Mouse (Mus musculus): Measurements from ENCODE around the gene Shisa4.
"Not testable (repeated sequence)": the region's sequence is repeated elsewhere in the genome, so short reads cannot be mapped to it uniquely, and the experiment has no call there.

Gene Shisa4

GRCm38 (mm10) chr1:135374868-135375581 is at the start of gene Shisa4:
Gene Shisa4 (minus strand): TSS chr1:135375237.
- DNase-seq (ENCODE audit: low spot score): peak; percentile 83

GRCm38 (mm10) chr1:135422772-135423171 is 47.7 kb upstream of the Shisa4 start:
- no peak for DNase-seq (ENCODE audit: low spot score)

DNA sequence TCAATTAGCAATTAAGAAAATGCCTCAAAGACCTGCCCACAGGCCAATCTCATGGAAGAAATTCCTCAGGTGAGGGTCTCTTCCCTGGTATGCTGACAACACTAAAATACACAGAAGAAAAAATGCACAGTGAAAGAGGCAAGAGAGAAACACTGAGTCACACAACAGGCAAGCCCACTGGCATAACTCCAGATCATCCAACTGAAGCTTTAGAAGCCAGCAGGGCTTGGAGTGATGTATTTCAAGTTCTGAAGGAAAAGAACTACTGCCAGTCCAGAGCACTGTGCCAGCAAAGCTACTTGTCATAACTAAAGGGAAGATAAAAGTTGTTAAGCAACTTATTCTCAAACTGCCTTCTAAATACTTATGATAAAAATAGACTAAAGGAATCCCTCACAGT is 39.0 kb upstream of the Shisa4 start:
- no peak for DNase-seq (ENCODE audit: low spot score)

DNA sequence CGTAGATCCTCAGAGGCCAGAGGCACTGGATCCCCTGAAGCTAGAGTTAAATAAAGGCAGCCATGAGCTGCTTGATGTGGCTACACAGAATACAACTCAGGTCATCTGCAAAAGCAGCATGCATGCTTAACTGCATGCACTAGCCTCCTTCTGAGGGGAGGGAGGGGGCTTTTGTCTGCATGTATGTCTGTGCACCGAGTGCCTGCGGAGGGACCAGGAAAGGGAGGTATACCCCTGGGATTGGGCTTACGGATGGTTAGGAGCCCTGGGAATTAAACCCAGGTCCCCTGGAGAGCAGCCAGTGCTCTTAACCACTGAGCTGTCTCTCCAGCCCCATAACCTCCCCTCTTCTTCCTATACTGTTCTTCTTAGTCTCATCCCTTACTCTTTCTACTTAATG is 37.1 kb upstream of the Shisa4 start:
- no peak for DNase-seq (ENCODE audit: low spot score)

GRCm38 (mm10) chr1:135410967-135411366 is 35.9 kb upstream of the Shisa4 start:
- DNase-seq (ENCODE audit: low spot score): peak; percentile 9

DNA sequence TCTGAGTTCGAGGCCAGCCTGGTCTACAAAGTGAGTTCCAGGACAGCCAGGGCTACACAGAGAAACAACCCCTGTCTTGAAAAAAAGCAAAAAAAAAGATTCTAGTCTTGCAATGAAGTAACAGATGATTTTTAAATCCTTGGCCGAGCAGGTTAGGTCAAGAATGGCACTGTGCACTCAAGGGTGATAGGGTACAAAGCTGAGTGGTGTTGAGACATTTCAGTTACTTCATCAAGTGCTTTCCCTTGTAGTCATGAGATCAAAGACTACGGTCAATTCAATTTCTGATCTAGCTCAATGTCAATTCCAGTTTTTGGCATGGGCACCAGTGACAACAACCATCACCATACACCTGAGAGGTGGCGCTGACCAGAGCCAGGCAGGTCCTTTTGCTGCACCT is 33.9 kb upstream of the Shisa4 start:
- no peak for DNase-seq (ENCODE audit: low spot score)

GRCm38 (mm10) chr1:135405356-135405755 is 30.3 kb upstream of the Shisa4 start:
- no peak for DNase-seq (ENCODE audit: low spot score)

DNA sequence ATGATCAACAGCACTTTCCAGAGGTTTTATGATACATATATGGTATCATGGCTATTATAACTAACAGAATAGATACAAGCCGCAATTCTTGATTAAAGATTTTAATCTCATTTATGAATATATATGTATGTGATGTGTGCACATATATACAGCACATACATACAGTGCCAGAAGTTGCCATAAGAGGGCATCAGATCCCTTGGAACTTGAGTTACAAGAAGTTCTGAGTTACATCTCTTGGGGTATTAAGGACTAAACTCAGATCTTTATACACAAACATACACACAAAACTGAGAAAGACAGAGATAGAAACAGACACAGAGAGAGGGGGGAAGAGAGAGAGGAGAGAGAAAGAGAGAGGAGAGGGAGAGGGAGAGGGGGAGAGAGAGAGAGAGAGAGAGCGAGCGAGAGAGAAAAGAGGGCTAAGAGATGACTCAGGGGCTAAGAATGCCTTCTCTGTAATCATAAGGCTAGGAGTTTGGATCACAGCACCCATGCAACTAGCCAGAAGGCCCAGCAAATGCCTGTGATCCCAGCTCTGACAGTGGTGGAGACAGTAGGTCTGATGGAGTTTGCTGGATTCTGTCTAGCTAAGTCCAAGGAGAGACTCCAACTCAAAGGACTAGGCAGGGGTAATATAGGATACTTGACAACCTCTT is 26.5 kb upstream of the Shisa4 start:
- no peak for DNase-seq (ENCODE audit: low spot score)

- no peak for DNase-seq (ENCODE audit: low spot score)
Observed at GRCm38 (mm10) chr1:135399466-135399865, 24.4 kb upstream of the Shisa4 start.

DNA sequence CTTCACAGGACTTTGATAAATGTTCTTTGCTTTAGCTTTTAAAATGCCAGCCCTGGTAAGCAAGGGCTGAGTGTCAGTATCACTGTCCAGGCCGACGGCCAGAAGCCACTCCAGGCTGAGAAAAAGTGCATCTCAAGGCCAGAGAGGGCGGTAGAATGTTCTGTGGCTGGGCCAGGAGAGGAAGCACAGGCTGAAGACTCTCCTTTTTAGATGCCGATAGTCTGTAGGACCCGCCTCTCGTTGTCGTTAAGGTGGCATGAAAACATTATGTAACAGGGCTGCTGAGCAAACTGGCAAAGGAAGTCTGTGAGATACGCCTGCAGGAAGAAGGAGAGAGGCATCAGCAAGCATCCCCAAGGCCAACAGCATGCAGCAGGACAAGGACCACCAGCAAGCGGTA is 10.1 kb upstream of the Shisa4 start:
- no peak for DNase-seq (ENCODE audit: low spot score)

DNA sequence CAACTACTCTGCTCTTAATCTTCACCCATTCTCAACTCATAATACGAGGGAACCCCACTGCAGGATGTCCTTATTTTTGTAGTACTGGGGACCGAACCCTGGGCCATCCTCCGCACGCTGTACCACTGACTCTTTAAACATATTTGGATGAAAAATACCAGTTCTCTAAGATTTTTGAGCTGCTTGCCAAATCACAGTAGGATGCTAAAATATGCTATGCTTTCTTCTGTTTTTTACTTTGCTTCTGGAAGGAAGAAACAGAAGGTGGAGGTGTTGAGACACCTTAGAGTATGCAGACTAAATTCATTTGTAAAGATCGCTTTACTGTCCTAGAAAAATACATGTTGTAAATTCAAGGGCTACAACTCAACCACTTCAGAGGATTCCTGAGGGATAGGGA is 9.1 kb upstream of the Shisa4 start:
- no peak for DNase-seq (ENCODE audit: low spot score)

- not testable (repeated sequence) for DNase-seq (ENCODE audit: low spot score)
Observed at GRCm38 (mm10) chr1:135381560-135381959, 6.5 kb upstream of the Shisa4 start.

GRCm38 (mm10) chr1:135380071-135380991 is 5.3 kb upstream of the Shisa4 start:
- DNase-seq (ENCODE audit: low spot score): no peak

DNA sequence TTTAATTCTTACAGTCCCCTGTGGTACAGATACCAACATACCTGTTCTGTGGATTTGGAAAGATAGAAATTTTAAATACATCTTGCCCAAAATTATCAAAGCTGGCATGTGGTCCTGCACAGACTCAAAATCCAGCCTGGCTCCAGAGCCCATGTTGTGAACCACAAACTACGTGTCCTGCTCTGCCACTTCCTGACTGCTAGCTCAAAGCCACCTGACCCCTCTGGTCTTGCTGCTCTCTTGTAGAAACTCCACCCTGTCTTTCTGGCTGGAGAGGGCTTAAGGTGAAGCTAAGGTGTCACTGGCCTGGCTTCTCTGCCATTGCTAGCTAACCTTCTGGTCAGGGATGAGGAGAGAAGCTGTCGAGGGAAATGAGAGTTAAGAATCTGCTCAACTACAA is 4.0 kb upstream of the Shisa4 start:
- DNase-seq (ENCODE audit: low spot score): no peak

DNA sequence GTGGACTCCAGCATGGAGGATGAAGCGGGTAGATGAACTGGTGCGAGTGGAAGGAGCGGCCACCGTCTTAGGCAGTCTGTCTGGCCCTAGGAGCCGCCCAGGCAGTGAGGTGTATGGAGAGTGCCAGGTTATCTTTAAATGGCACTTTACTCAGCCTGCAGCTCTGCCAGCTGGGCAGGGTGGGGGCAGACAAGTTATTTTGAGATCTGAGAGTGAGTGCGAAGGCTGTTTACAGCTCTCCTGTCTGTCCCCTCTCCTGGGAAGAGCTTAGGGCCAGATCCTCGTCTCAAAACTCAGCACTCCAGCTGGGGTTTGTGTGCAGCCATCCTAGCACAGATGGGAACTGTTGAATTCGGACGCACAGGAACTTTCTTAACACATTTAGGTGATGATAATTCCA is 3.5 kb upstream of the Shisa4 start:
- no peak for DNase-seq (ENCODE audit: low spot score)

DNA sequence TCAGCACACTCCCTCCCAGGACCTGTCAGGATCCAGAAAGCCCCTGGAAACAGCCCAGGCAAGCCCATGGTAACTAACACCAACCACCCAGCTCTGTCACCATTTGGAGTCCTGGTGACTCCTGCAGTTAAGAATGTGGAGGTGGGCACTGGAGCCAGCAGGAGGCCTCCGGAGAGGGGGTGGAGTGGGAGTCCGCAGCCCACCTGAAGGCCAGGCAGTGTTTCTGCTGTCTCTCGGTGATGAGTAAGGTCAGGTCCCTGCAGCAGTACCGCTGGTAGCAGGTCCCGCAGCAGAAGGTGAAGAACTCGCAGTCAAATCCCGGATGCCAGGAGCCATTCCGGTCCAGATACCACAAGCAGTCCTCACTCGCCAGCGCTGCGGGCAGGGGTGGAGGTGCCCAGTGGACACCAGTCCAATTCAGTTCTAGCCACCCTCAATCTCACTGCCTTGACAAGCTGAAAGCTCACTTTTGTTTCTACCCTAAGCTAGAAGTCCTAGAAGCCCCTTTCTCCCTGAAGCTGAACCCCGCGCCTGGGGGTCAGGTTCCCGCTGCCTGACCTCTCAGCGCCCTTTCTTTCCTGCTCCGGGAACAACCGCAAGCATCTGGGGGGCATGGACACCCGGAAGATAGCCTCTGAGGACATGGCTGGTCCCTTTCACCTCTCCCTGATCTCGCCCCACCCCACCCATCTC is 716 bp downstream of the Shisa4 start:
- peak; percentile 59 for DNase-seq (ENCODE audit: low spot score)

DNA sequence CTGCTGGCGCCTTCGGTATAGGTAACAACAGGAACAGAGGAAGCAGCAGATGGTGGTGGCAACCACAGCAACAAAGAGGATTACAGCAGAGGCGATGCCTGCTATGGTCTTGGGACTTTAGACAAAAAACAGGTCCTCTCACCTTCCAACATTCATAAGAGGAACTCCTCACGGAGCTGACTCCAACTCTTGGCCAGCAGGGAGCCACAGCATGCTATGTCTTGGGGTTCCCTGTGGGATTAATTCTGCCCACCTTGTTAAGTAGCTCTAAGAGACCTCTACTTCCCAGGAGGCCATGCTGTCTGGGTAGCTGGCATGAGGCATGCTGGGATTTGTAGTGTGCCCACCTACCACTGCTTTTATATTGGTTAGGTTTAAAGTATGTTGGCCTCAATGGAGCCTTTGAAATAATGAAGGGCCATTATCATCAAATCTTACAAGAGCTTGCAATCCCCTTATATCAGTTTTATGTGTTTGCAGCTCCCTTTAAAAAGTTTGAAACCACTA is 1.8 kb downstream of the Shisa4 start:
- DNase-seq (ENCODE audit: low spot score): no peak

DNA sequence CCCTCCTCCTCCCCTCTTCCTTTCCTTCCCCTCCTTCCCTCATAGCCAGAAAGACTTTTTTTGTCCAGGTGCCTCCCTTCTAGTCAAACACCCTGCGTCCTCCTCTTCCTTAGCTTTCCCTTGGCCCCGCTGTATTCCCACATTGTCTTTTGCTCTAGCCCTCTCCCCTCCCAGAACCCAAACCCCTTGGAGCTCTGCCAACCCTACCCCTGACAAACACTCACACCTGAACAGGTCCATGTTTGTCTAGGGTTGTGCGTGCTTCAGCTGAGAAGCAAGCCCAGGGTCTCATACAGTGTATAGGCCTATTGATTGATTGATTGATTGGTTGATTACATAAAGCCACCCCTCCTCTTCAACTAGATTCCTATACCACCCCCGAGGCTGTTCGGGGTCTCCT is 5.6 kb downstream of the Shisa4 start:
- DNase-seq (ENCODE audit: low spot score): no peak

GRCm38 (mm10) chr1:135368982-135369381 is 6.1 kb downstream of the Shisa4 start:
- peak; percentile 67 for DNase-seq (ENCODE audit: low spot score)

GRCm38 (mm10) chr1:135368245-135368644 is 6.8 kb downstream of the Shisa4 start:
- peak; percentile 95 for DNase-seq (ENCODE audit: low spot score)

DNA sequence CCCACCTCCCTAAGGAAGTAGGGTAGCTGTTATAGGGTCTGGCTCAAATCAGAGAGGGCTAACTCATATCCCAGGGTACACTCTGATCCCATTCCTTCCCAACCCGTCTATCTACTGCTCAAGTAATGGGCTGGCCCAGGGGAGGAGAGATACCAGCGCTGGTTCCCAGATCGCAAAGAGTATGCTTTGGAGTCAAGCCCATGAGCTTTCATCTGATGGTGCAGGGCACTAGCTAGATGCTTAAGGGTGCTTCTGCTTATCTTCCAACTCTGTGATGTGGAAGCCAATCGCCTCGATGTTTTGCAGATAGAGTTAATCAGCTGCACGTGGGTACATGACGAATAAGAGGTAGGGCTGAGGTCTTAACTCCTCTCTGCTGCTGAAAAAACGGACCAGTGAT is 7.4 kb downstream of the Shisa4 start:
- no peak for DNase-seq (ENCODE audit: low spot score)

DNA sequence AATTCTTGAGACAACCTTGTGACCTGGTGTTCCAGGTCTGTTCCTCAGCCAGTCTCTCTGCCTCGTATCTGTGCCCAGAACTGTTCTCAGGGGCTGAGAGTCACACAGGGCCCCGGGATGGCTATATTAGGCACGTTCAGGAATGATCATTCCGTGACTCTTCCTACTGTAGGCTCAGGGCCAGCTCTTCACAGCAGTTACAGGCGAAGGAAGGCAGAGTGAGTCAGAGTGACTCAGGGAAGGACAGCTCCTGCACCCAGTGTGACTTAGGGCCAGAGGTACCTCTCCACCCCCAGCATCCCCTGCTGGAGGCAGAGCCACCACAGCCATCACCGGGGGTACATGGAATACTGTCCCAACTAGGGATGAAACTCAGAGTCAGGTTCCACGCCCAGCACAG is 8.0 kb downstream of the Shisa4 start:
- DNase-seq (ENCODE audit: low spot score): no peak
